Mouse (Mus musculus): ENCODE results near the gene Slc24a3. TPM values are rescaled to one million over a fixed set of nuclear protein-coding genes. Genes with fewer than 3 reads are reported as not detected.

The Slc24a3 gene
- total and polyA plus RNA-seq, 3 experiments = not detected

DNA sequence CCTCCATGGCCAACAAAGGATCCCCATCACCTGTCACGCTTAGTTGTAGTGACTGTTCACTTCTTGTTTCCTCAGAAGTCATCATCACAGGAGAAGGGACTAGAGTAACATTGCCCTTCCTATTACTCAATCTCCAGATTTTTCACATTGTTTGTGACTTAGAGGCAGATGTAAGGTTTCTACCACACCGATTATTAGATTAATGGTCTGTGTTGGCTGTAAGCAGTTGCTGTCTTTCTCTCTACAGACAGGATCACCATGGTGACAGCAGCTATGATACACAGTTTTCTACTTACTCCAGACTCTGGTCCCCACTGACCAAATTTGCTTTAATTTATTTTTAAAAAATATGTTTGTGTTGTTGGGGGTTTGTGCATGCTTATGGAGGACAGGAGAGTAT lies 90.3 kb downstream of the Slc24a3 start:
- no peak for TF ChIP-seq GABPA (IDR thresholded peaks at IDR 0.05; ENCODE audit: low read depth, low read length)
- no peak for TF ChIP-seq POLR2A (IDR thresholded peaks at IDR 0.05; ENCODE audit: control insufficient read depth in 1 of 2, insufficient read depth in 1 of 2, low read depth in 1 of 2, low read length in 2 of 2, poor library complexity in 1 of 2)
- TF ChIP-seq GATA1 (IDR thresholded peaks at IDR 0.05; ENCODE audit: low read depth, low read length) = no peak
- TF ChIP-seq ETS1 (IDR thresholded peaks at IDR 0.05; ENCODE audit: low read depth, low read length) = no peak
- TF ChIP-seq TCF12 (IDR thresholded peaks at IDR 0.05; ENCODE audit: low read depth, low read length) = no peak
- TF ChIP-seq MAFK (IDR thresholded peaks at IDR 0.05; ENCODE audit: borderline replicate concordance, low read depth, low read length) = no peak
- TF ChIP-seq HCFC1 (IDR thresholded peaks at IDR 0.05; ENCODE audit: low read depth, low read length) = no peak
- TF ChIP-seq E2F4 (IDR thresholded peaks at IDR 0.05; ENCODE audit: borderline replicate concordance, low read depth, low read length) = no peak
- TF ChIP-seq ZC3H11A (IDR thresholded peaks at IDR 0.05; ENCODE audit: low read depth, low read length) = no peak
- TF ChIP-seq USF1 (IDR thresholded peaks at IDR 0.05; ENCODE audit: low read depth, low read length) = no peak
- Histone ChIP-seq H3K9ac (ENCODE audit: control insufficient read depth, low read depth, low read length, poor library complexity, severe bottlenecking) (no peak overlapping the region), H3K4me3 (ENCODE audit: control insufficient read depth in 1 of 2, insufficient read depth in 1 of 2, low read depth in 2 of 2, low read length in 2 of 2) (no peak overlapping the region), H3K9me3 (replicated peaks; ENCODE audit: insufficient read depth, low read length) (no peaks in the 10 kb centered on the region), H3K27ac (ENCODE audit: control insufficient read depth, low read depth, low read length) (no peak overlapping the region), H3K79me2 (ENCODE audit: control insufficient read depth, insufficient read depth, low read length, poor library complexity) (no peaks in the 10 kb centered on the region), H3K27me3 (ENCODE audit: control insufficient read depth in 1 of 2, insufficient read depth in 2 of 2, low read length in 2 of 2) (no peaks in the 10 kb centered on the region), H3K36me3 (ENCODE audit: control insufficient read depth in 1 of 2, insufficient read depth in 2 of 2, low read length in 2 of 2) (no peaks in the 10 kb centered on the region), H3K4me1 (ENCODE audit: control insufficient read depth in 1 of 2, insufficient read depth in 2 of 2, low read length in 2 of 2) (no peaks in the 10 kb centered on the region)
- DNase-seq (ENCODE audit: low read depth, low spot score) = no peak

DNA sequence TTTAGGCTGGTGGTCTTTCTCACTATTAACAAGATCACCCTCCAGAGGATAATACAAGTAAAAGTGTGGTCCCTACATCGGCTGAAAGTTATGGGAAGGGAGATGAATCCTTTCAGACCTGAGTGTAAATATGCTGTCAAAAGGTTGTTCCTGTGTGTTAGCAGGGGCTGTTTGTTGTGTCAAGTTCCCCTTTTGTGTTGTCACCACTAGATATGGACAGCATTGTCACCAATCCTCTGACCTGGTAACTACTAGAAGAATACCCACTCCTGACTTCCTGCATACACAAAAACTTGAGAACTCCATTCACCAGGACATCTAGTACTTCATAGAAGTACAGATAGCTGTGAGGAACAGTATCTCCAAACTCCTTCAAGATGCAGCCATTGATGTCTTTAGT lies 93.0 kb downstream of the Slc24a3 start:
- no peak for DNase-seq (ENCODE audit: low read depth, low spot score)
- no peaks in the 10 kb centered on the region for H3K27me3 ChIP-seq (ENCODE audit: control insufficient read depth in 1 of 2, insufficient read depth in 2 of 2, low read length in 2 of 2)
- H3K36me3 ChIP-seq (ENCODE audit: control insufficient read depth in 1 of 2, insufficient read depth in 2 of 2, low read length in 2 of 2) = no peaks in the 10 kb centered on the region
- H3K27ac ChIP-seq (ENCODE audit: control insufficient read depth, low read depth, low read length) = no peak overlapping the region
- H3K9me3 ChIP-seq (replicated peaks; ENCODE audit: insufficient read depth, low read length) = no peaks in the 10 kb centered on the region
- no peak overlapping the region for H3K4me3 ChIP-seq (ENCODE audit: control insufficient read depth in 1 of 2, insufficient read depth in 1 of 2, low read depth in 2 of 2, low read length in 2 of 2)
- TF ChIP-seq MXI1 (IDR thresholded peaks at IDR 0.05; ENCODE audit: low read depth, low read length) (no peak), MAZ (IDR thresholded peaks at IDR 0.05; ENCODE audit: low read depth, low read length) (no peak), HCFC1 (IDR thresholded peaks at IDR 0.05; ENCODE audit: low read depth, low read length) (no peak), USF2 (IDR thresholded peaks at IDR 0.05; ENCODE audit: borderline replicate concordance in 1 of 2, insufficient read depth in 1 of 2, low read depth in 1 of 2, low read length in 2 of 2) (no peak), USF1 (IDR thresholded peaks at IDR 0.05; ENCODE audit: low read depth, low read length) (no peak), ELF1 (IDR thresholded peaks at IDR 0.05; ENCODE audit: low read depth, low read length) (no peak), SMC3 (IDR thresholded peaks at IDR 0.05; ENCODE audit: low read depth, low read length) (no peak), POLR2AphosphoS5 (IDR thresholded peaks at IDR 0.05; ENCODE audit: borderline replicate concordance, low read depth, low read length) (no peak), ZNF384 (IDR thresholded peaks at IDR 0.05; ENCODE audit: low read depth, low read length) (no peak), MAX (IDR thresholded peaks at IDR 0.05; ENCODE audit: low read length) (no peak), TBP (IDR thresholded peaks at IDR 0.05; ENCODE audit: low read depth, low read length) (no peak), ETS1 (IDR thresholded peaks at IDR 0.05; ENCODE audit: low read depth, low read length) (no peak), E2F4 (IDR thresholded peaks at IDR 0.05; ENCODE audit: borderline replicate concordance, low read depth, low read length) (no peak), TCF12 (IDR thresholded peaks at IDR 0.05; ENCODE audit: low read depth, low read length) (no peak), POLR2AphosphoS2 (IDR thresholded peaks at IDR 0.05; ENCODE audit: low read length) (no peak), ZKSCAN1 (IDR thresholded peaks at IDR 0.05; ENCODE audit: low read depth, low read length) (no peak)
- H3K9ac ChIP-seq (ENCODE audit: control insufficient read depth, low read depth, low read length, poor library complexity, severe bottlenecking) = no peak overlapping the region
- no peaks in the 10 kb centered on the region for H3K4me1 ChIP-seq (ENCODE audit: control insufficient read depth in 1 of 2, insufficient read depth in 2 of 2, low read length in 2 of 2)
- H3K79me2 ChIP-seq (ENCODE audit: control insufficient read depth, insufficient read depth, low read length, poor library complexity) = no peaks in the 10 kb centered on the region
